Mouse (Mus musculus): ENCODE results near the gene Pdxp.
"Not testable (repeated sequence)": the region's sequence is repeated elsewhere in the genome, so short reads cannot be mapped to it uniquely, and the experiment has no call there.

The Pdxp gene

GRCm38 (mm10) chr15:78913632-78914090, at the start of gene Pdxp:
Pdxp (plus strand) TSS chr15:78913919.
- peak; percentile 97 to 99 for DNase-seq

DNA sequence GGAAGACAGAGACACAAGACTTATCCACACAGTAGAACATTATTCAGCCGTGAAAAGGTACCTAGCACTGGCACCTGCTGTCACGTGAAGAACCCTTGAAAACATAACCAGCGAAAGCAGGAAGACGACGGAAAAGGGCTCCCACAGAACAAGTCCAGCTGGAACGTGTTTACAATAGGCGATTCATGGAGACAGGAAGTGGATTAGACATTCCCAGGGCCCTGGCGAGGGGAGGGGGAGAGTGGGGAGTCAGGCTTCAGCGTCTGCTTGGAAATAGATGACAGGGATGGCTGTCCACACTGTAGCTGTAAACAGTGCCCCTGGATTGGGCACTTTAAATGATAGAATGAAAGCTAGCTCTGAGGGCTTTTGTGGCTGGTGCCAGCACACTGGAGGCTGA, 45.3 kb upstream of the Pdxp start:
- DNase-seq: peak; percentile 75 to 84

- DNase-seq: peak in 1 of 2 experiments; percentile 34
These were observed 44.9 kb upstream of the Pdxp start for GRCm38 (mm10) chr15:78868826-78869233.

- DNase-seq: peak; percentile 55 to 70
These were observed 43.9 kb upstream of the Pdxp start for GRCm38 (mm10) chr15:78869775-78870174.

DNA sequence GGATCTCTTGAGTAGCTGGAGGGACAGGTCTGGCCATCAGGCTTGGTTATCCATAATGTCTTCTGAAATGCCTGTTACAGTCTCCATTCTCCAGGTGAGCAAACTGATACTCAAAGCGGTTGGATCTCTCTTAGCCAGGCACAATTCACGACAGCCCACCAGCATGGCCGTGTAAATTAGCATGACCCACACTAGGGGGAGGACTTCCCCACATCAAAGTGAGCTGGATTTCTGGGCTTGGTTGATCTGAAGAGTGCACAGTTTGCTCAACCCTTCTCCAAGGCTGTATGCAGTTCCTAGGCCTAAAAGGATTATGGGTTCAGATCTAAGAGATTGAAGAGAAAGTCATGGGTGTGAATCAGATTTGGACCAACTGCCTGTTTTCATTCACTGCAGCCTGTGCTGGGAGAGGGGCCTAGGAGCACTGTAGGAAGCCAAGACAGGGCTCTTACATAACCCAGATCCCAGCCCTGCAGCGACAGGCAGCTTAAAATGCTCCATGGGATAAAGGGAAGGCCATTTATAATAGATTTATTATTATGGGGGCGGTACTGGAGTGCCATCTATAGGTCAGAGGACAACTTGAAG, 41.6 kb upstream of the Pdxp start:
- no peak for DNase-seq

DNA sequence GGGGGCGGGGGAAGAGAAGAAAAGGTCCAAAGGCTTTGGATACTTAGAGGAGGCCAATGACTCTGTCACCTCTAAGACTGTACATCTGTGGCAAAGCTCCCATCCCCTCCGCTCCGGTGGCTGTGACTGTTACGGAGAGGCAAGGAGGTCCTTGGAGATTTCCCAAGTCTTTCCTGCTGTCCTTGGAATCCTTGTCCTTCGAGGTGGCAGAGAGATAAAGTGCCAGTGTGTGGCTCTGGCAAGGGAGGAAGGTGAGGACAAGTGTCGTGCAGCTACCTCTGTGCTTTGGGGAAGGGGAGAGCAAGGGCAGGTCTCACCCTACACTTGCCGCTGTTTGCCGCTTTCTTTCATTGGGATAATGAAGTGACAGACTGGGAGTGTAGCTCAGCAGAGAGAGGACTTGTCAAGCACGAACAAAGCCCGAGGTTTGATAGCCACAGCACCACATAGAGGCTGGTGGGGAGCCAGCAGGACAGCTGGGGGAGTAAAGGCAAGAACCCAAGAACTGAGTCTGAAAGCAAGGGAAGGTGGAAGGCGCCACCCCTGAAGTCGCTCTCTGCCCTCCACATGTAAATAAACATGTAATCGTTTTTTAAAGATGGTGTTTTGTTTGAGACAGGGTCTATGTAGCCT, 39.8 kb upstream of the Pdxp start:
- no peak for DNase-seq

DNA sequence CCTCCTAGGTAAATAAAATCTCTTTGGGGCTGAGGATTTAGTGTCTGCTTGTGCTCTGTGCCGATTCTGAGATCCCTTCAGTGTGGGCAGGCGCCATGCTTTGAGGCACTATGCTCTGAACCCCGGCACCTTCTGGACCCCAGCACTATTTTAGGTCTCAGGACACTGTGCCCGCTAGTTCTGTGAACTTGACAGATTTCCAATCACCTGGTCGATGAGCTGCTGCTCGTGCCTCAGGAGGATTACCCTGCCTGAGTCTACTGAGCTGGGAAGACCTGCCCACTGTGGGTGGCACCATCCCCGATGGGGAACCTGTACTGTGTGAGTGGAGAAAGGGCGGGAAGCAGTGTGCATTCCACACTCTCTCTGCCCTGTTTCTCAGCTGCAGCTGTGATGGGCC, 38.7 kb upstream of the Pdxp start:
- DNase-seq: no peak

DNA sequence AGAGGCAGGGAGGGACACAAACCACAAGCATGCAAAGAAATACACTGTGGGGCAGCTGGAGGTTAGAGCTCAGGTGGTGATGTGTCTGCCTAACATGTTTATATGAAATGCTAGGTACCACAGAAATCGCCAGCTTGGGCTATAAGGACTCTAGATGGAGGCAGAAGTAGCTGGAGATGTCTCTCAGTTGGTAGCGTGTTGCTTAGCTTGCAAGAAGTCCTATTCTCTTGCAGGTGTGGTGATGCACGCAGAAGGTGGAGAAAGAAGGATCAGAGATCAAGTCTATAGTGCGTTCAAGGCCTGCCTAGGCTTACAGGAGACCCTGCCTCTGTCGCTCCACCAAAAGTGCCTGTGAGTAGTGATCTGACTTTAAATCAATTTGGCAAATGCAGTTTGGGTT, 38.2 kb upstream of the Pdxp start:
- no peak for DNase-seq

GRCm38 (mm10) chr15:78876258-78876696, 37.4 kb upstream of the Pdxp start:
- DNase-seq: peak; percentile 91 to 95

DNA sequence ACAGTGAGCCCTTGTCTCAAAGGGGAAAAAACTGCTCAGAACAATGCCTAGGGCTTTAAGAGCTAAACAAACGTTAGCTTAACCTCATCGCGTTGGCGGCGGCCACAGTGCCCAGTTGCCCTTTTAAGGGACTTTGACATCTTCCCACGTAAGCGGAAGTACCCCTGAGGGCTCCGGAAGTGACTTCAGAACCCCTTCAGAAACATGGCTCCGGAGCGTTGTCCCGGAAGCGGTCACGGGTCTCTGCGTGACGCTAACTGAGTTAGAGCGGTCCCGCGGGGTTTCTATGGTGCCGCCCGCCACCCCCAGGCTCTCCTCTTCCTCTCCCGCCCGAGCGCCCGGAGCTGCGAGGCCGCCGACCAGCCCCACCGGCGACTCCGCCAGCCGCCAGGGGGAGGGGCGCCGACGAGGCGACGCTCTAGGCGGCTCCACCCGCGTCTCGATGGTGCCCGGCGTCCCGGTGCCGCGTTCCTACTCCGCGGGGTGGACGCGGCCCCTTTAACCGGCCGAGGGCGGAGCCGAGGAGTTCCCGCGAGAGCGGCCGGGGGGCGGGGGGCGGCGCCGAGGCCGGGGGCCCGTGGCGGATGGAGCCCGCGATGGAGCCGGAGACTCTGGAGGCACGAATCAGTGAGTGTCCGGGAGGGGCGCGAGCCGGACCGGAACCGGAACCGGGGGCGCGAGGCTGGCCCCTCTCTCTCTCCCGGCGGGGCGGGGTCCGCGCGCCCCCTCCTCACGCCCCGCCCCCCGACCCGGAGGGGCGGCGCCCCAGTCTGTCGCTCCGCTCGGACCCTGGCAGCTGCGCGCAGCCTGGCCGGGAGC, 36.5 kb upstream of the Pdxp start, which contains the start of gene Gga1:
Gene Gga1, plus strand, starts transcription at position 200 of the 819 bp plus-strand sequence.
- DNase-seq: peak; percentile 95 to 97

DNA sequence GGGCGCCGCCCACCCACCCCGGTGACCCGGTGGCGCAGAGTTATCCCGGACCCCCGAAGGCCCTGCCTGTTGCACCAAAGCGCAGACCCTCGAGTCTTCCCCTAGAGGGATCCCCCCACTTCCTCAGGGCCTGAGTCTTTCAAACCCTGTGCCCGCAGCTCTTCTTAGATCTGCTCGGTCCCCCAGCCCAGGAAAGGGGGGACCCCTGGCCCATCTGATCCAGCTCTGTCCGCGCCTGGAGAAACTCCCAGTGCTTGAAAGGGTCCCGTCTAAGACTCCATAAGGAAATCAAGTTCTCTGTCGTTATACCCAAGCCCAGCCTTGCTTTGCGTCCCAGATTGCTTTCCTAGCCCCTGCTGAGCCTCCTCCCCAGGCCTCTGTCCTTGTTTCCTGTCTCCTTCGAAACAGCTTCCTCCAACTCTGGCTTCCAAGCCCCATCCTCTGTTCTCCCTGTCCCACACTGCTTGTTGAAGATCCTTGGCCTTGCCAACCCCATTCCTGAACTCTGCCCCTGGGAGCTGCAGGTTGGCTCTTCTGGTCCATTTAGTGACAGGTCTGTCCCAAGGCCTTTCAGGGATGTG, 35.8 kb upstream of the Pdxp start:
- DNase-seq: no peak

GRCm38 (mm10) chr15:78878792-78879516, 34.8 kb upstream of the Pdxp start:
- DNase-seq: not testable (repeated sequence)

- DNase-seq: peak; percentile 45 to 65
These were observed 33.3 kb upstream of the Pdxp start for GRCm38 (mm10) chr15:78880432-78880831.

- no peak for DNase-seq
These were observed 31.9 kb upstream of the Pdxp start for GRCm38 (mm10) chr15:78881828-78882227.

GRCm38 (mm10) chr15:78889401-78889853, 24.3 kb upstream of the Pdxp start:
- DNase-seq: peak; percentile 30 to 52

DNA sequence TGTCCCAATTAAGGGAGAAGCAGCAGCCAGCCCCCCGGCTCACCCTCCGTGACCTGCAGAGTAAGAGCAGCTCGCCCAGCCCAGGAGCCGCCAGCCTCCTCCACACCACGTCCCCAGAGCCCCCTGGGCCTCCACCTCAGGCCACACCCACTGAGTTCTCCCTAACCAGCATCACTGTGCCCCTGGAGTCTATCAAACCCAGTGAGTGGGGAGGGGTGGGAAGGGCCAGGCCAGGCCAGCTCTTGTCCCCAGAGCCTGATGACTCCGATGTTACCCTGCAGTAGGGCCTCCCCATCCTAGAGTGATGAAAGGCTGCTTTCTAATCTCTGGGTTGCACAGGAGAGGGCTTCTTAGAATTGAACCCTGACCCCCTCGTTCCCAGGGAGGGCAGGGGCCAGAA, 21.3 kb upstream of the Pdxp start:
- no peak for DNase-seq

DNA sequence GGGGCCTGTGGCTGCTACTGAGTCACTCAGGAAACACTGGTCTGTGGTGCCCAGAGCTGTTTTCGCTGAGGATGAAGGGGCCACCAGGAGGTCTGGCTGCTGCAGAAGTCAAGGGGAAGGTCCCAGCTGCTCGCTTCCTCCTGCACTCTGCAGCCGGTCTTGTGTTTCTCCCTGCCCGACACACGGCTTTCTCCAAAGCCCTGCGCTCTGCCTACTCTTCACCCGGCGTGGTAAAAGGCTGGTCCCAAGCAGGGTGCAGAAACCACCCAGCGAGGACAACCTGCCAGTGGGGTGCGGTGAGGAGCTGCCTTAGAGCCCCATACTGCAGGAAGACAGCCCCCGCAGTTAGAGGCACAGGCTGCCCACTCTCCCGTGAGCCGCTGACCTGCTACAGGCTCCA, 19.0 kb upstream of the Pdxp start:
- DNase-seq: peak in 1 of 2 experiments; percentile 33

DNA sequence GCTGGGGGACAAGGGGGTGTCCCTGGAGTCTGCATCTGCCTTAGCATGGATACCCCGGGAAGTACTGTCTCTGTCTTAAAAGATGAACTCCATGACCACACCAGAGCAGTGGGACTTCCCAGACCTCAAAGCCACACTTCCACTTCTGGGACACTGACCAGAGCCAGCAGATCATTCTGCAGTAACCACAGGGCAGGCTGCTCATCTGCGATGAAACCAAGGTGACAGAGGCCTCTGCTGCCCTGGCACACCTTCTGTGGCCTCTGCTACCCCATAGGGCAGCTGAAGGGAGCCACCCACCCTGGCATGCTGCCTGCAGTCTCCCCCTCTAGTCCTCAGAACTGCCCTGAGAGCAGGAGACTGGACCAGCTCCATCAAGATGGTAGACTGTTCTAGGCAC, 18.0 kb upstream of the Pdxp start:
- DNase-seq: no peak

DNA sequence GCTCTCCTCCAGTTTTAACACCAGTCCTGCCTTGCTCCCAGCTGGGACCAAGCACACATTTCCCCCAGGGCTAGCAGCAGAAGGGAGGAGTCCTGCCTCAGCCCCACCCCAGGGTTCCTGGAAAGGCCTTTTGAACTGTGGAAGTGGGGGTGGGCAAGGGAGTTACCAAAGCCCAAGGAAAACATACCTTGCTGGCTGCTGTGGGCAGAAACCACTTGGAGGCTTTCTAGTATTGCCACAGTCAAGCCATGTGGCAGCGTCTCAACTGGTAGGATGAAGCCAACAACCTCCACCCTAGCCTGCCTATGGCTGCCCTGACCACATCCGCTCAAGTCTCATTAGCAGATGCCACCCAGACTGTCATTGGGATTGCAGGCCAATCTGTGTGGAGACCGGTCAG, 17.6 kb upstream of the Pdxp start:
- DNase-seq: peak in 1 of 2 experiments; percentile 32

DNA sequence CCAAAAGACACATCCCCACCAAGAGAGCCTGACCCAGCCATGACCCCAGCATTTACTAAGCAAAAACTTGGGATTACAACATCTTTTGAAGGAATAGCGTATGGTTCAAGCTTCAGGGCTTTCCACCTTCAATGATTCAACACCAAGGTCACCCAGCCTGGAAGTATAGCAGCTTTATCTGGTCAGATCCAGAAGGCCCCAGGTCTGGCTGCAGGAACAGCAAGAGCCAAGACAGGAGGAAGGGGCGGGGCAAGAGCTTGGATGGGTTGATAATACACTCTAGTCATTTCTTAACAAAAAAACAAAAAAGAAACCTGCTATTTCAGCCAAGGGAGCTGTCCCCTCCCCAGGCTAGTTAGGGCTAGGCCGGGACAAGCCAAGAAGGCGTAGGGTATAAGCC, 16.2 kb upstream of the Pdxp start:
- no peak for DNase-seq

DNA sequence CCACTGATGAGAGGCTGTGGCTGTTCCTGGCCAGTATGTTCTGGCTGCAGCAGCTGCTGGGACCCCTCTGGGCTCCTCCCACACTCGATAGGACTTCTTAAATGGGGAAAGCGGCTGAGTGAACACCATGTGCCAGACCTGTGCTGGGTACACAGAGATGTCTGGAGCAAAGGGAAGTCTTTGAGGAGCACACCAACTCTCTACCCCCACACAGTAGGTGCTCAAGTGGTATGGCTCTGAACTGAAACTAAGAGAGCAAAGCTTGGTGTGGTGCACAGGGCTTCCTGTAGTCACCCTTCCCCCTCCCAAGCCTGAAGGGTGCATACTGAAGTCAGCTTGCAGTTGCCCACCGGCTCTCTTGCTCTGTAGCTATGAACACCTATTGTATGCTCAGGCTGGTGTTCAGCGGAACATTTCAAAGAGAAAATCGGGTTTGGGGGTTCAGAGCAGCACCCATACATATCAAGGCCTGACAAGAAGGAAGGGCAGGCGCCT, 15.2 kb upstream of the Pdxp start:
- peak in 1 of 2 experiments; percentile 54 for DNase-seq

- DNase-seq: no peak
These were observed 14.3 kb upstream of the Pdxp start, which contains the start of gene Gm49510 for GRCm38 (mm10) chr15:78899409-78899739. Gm49510 (plus strand) TSS chr15:78899667.
